Mouse (Mus musculus): ENCODE measurements around the gene Gm44579.
A peak's percentile ranks its signal among the peaks of the same experiment; 100 is the strongest.

Gene Gm44579

GRCm38 (mm10) chr15:98167645-98168621 is 52.8 kb downstream of the Gm44579 start:
- peak; percentile 30 for DNase-seq (ENCODE audit: low read depth, low spot score)

- no peak for DNase-seq (ENCODE audit: low read depth, low spot score)
These were observed 53.7 kb downstream of the Gm44579 start, which contains the start of gene Ccdc184 for GRCm38 (mm10) chr15:98166963-98167644. Ccdc184 (plus strand) TSS chr15:98167158.

GRCm38 (mm10) chr15:98165525-98165924 is 55.3 kb downstream of the Gm44579 start, which contains the start of gene Asb8:
Asb8 (minus strand) TSS chr15:98165625.
- DNase-seq (ENCODE audit: low read depth, low spot score), result no peak

GRCm38 (mm10) chr15:98162561-98162960 is 58.2 kb downstream of the Gm44579 start:
- DNase-seq (ENCODE audit: low read depth, low spot score), result no peak

- DNase-seq (ENCODE audit: low read depth, low spot score), result no peak
These were observed 59.6 kb downstream of the Gm44579 start for GRCm38 (mm10) chr15:98161026-98161805.

- DNase-seq (ENCODE audit: low read depth, low spot score), result no peak
These were observed 63.5 kb downstream of the Gm44579 start for GRCm38 (mm10) chr15:98157253-98157652.

- no peak for DNase-seq (ENCODE audit: low read depth, low spot score)
These were observed 64.8 kb downstream of the Gm44579 start for GRCm38 (mm10) chr15:98155944-98156343.

- DNase-seq (ENCODE audit: low read depth, low spot score), result no peak
These were observed 65.5 kb downstream of the Gm44579 start for GRCm38 (mm10) chr15:98155272-98155671.

GRCm38 (mm10) chr15:98154631-98155030 is 66.1 kb downstream of the Gm44579 start:
- DNase-seq (ENCODE audit: low read depth, low spot score), result no peak

- DNase-seq (ENCODE audit: low read depth, low spot score), result no peak
These were observed 66.6 kb downstream of the Gm44579 start for GRCm38 (mm10) chr15:98154146-98154545.

- peak; percentile 64 for DNase-seq (ENCODE audit: low read depth, low spot score)
These were observed 67.2 kb downstream of the Gm44579 start for GRCm38 (mm10) chr15:98153625-98154024.

GRCm38 (mm10) chr15:98152916-98153315 is 67.9 kb downstream of the Gm44579 start:
- DNase-seq (ENCODE audit: low read depth, low spot score), result no peak

- no peak for DNase-seq (ENCODE audit: low read depth, low spot score)
These were observed 71.6 kb downstream of the Gm44579 start for GRCm38 (mm10) chr15:98149166-98149602.

- no peak for DNase-seq (ENCODE audit: low read depth, low spot score)
These were observed 72.4 kb downstream of the Gm44579 start for GRCm38 (mm10) chr15:98148356-98148755.

GRCm38 (mm10) chr15:98145559-98146181 is 75.1 kb downstream of the Gm44579 start:
- DNase-seq (ENCODE audit: low read depth, low spot score), result peak; percentile 94

GRCm38 (mm10) chr15:98144861-98145507 is 75.8 kb downstream of the Gm44579 start:
- DNase-seq (ENCODE audit: low read depth, low spot score), result peak; percentile 35

- no peak for DNase-seq (ENCODE audit: low read depth, low spot score)
These were observed 78.3 kb downstream of the Gm44579 start for GRCm38 (mm10) chr15:98142515-98142914.

- DNase-seq (ENCODE audit: low read depth, low spot score), result no peak
These were observed 80.0 kb downstream of the Gm44579 start for GRCm38 (mm10) chr15:98140809-98141208.

GRCm38 (mm10) chr15:98139763-98140162 is 81.0 kb downstream of the Gm44579 start:
- peak; percentile 35 for DNase-seq (ENCODE audit: low read depth, low spot score)

- no peak for DNase-seq (ENCODE audit: low read depth, low spot score)
These were observed 83.9 kb downstream of the Gm44579 start for GRCm38 (mm10) chr15:98136871-98137270.

Data from A20 (cell line).